Mouse (Mus musculus) stomach, postnatal 0 days (tissue): ENCODE data around the gene Cpeb1. TPM values are rescaled to one million over a fixed set of nuclear protein-coding genes. Genes with fewer than 3 reads are reported as not detected.
A peak's percentile ranks its signal among the peaks of the same experiment; 100 is the strongest.

Source experiments
- ATAC-seq: fragments of 200-750 bp; cut with Nextera tagmentation; 2 replicates; pipeline ENCODE4 v1.8.0; 2017; ENCODE audit not compliant: low FRiP score, low TSS enrichment
- DNase-seq: peaks from one replicate; pipeline ENCODE4 v3.0.0-alpha.2; 2016; ENCODE audit warnings: low spot score
- H3K27ac ChIP-seq: fragments of 300-500 bp; sonication (generic); replicated peaks from 2 replicates; pipeline ENCODE4 v1.5.1; 2014; ENCODE audit warnings: mild to moderate bottlenecking, control low read depth
- H3K27me3 ChIP-seq: fragments of 300-500 bp; sonication (generic); 2 replicates; pipeline ENCODE4 v1.6.1; 2014; ENCODE audit warnings: low read length; ENCODE audit not compliant: control insufficient read depth, insufficient read depth
- H3K36me3 ChIP-seq: fragments of 300-500 bp; sonication (generic); 2 replicates; pipeline ENCODE4 v1.6.1; 2014; ENCODE audit warnings: low read length, mixed read lengths; ENCODE audit not compliant: control insufficient read depth, insufficient read depth
- H3K4me1 ChIP-seq: fragments of 300-500 bp; sonication (generic); replicated peaks from 2 replicates; pipeline ENCODE4 v1.6.1; 2014; ENCODE audit warnings: antibody characterized with exemption; ENCODE audit not compliant: control insufficient read depth, insufficient read depth
- H3K4me2 ChIP-seq: fragments of 300-500 bp; sonication (generic); replicated peaks from 2 replicates; pipeline ENCODE4 v1.6.1; 2014; ENCODE audit warnings: low read depth, mild to moderate bottlenecking, control low read depth, moderate library complexity
- H3K4me3 ChIP-seq: fragments of 300-500 bp; sonication (generic); 2 replicates; pipeline ENCODE4 v1.5.1; 2014; ENCODE audit warnings: low read depth, low read length, control low read depth
- H3K9ac ChIP-seq: fragments of 300-500 bp; sonication (generic); 2 replicates; pipeline ENCODE4 v1.6.1; 2014; ENCODE audit warnings: mild to moderate bottlenecking, low read length, control low read depth, mixed read lengths
- H3K9me3 ChIP-seq: fragments of 300-500 bp; sonication (generic); 2 replicates; pipeline ENCODE4 v1.6.1; 2016; ENCODE audit warnings: low read length; ENCODE audit not compliant: control insufficient read depth
- CTCF ChIP-seq: IDR thresholded peaks from 2 replicates; pipeline ENCODE4 v1.5.1; 2016; ENCODE audit warnings: antibody characterized with exemption, low read depth, mild to moderate bottlenecking, moderate library complexity
- EP300 ChIP-seq: optimal IDR thresholded peaks from 2 replicates; pipeline ENCODE3; 2016; ENCODE audit warnings: antibody characterized with exemption
- WGBS: fragments of 180-500 bp; shearing (Covaris S2); extraction: QIAGEN DNeasy Blood & Tissue Kit; methylation state at CpG from one replicate; pipeline ENCODE4 v1.1.7; 2014; 5-methylcytosine and 5-hydroxymethylcytosine counted together
- polyA plus RNA-seq: library from polyadenylated mRNA; unstranded; fragments of >200 nt; fragmentation: Nextera tagmentation; extraction: Ambion mirVana; gene quantifications from 2 replicates; pipeline ENCODE4 v1.2.1, GENCODE M21; 2015

Cpeb1 gene
- polyA plus RNA-seq, 1 experiment from 2014 or later, result 1.2 TPM

DNA sequence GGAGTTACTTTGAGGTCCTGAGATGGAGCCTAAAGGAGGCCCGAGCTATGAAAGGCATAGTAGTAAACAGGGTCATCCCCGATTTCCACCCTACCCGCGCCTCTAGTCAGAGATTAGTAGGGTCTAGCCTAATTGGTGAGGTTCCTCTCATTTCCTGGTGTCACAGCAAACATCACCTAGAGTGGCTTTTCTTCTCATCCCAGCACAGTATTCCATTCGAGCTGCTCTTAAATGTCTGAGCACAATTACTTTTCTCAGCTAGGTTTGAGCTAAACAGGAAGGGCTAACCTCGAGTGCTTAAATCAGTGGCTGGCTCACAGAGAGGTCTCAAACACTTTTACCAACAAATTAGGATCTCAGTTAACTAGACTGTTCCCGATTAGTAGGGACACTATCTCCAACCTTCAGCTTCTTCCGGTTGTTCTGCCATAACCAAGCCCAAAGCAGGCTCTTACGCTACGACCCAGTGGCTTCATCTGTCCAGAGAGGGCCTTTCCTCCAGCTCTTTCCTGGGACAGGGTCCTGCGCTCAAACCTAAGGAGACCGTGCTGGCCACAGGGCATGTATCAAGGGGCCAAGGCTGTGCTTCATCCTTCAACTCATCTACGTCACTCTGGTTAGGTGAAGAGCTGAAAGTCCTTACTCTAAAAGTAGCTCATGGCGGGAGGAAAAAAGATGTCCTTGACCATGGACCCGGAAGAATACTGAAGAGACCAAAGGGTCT lies 109.7 kb downstream of the Cpeb1 start:
- no peak; the same call in 1 of the 2 replicates for ATAC-seq

DNA sequence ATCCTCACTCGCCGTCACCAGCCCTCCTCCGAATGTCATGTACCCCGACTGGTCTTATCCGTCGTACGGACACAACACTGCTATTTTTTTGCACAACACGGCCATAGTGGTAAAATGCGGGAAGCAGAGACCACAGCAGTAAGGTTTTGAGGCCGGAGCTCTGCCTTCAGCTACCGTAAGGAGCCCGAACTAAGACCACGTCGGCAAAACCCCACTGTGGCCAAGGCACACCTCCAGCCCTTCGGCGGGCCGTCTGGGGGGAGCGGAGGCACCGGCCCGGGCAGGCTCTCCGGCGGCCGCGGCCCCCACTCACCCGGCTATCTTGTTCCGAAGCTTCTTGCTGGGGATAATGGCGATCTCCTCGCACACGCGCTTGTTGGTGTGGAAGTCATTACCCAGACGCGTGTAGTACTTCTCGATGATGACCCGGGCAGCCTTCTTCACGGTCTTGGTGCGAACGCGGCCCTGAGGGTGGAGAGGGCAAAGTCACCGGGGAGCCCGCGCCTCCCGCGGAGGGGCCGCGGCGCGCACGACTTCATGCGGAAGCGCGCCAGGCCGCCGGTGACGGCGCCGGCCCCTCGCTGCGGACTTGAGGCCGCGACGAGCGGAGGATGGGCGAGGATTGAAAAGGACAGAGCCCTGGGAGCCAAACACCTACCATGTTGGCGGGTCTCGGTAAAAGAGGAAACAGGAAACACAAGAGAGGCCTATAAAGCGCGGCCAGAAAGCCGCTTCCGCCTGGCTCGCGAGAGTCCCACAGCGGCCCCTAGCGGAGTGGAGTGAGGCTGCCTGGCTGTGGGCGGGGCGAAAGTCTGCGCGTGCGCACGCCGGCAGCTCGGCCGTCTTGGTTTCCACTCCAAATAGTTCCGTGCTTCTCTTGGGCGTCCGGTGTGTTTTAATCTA lies 110.5 kb downstream of the Cpeb1 start, which contains the start of gene Rps17:
Rps17 (minus strand) TSS at position 711 of the 903 bp plus-strand sequence.
- peak; percentile 87 for ATAC-seq
- WGBS, result 2% methylated on average over 83 of the region's 85 CpGs

More for the DNA sequence above, 109.7 kb downstream of the Cpeb1 start:
- no peaks in the 10 kb centered on the region for H3K27me3 ChIP-seq
- TF ChIP-seq EP300 (no peak), CTCF (no peak)
- WGBS, result 63% methylated on average over 15 of the region's 15 CpGs
- peak overlapping the region; percentile 68 for H3K4me3 ChIP-seq
- peak overlapping the region; percentile 39; the same call in 1 of the 2 replicates for H3K9ac ChIP-seq
- no peak for DNase-seq
- no peaks in the 10 kb centered on the region for H3K9me3 ChIP-seq
- peaks cover 2% of the 10 kb centered on the region; the same call in 1 of the 2 replicates for H3K36me3 ChIP-seq
- H3K27ac ChIP-seq, result no peak overlapping the region
- H3K4me1 ChIP-seq, result no peaks in the 10 kb centered on the region
- H3K4me2 ChIP-seq, result peak overlapping the region; percentile 43

DNA sequence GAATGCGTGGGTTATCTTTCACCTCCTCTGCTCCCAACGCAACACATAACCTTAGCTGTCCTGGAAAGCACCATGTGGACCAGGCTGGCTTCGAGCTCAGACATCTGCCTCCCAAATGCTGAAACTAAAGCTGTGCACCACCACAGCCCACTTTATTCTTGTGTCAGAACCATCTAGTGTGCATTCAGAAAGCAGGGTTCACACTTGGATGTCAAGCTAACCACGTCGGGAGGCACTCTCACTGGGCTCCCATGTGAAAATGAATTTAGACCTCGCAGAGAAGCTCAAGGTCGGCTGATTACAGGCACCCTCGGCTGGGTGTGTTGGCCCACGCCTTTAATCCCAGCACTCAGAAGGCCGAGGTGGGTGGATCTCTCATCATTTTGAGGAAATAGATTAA lies 111.4 kb downstream of the Cpeb1 start:
- no peak for ATAC-seq
- no peaks in the 10 kb centered on the region for H3K4me1 ChIP-seq
- H3K4me3 ChIP-seq, result peak overlapping the region; percentile 68
- H3K4me2 ChIP-seq, result peak overlapping the region; percentile 74
- H3K36me3 ChIP-seq, result peaks cover 8% of the 10 kb centered on the region
- no peak for TF ChIP-seq EP300
- TF ChIP-seq CTCF, result no peak
- DNase-seq, result no peak
- 6% methylated on average over 10 of the region's 10 CpGs for WGBS
- peak overlapping the region; percentile 30; the same call in 1 of the 2 replicates for H3K27ac ChIP-seq
- no peaks in the 10 kb centered on the region for H3K27me3 ChIP-seq
- H3K9ac ChIP-seq, result peak overlapping the region; percentile 97
- H3K9me3 ChIP-seq, result no peaks in the 10 kb centered on the region

More for the DNA sequence above, 110.5 kb downstream of the Cpeb1 start, which contains the start of gene Rps17:
- H3K27me3 ChIP-seq, result no peaks in the 10 kb centered on the region
- peak within 1 kb of the TSS; percentile 68 for H3K4me3 ChIP-seq
- DNase-seq, result peak; percentile 98
- peaks cover 8% of the 10 kb centered on the region for H3K36me3 ChIP-seq
- H3K9ac ChIP-seq, result peak within 1 kb of the TSS; percentile 97
- H3K27ac ChIP-seq, result peak within 1 kb of the TSS; percentile 85
- H3K4me1 ChIP-seq, result no peaks in the 10 kb centered on the region
- peak within 1 kb of the TSS; percentile 74 for H3K4me2 ChIP-seq
- TF ChIP-seq EP300, result no peak
- peak; percentile 96 for TF ChIP-seq CTCF
- H3K9me3 ChIP-seq, result no peaks in the 10 kb centered on the region

DNA sequence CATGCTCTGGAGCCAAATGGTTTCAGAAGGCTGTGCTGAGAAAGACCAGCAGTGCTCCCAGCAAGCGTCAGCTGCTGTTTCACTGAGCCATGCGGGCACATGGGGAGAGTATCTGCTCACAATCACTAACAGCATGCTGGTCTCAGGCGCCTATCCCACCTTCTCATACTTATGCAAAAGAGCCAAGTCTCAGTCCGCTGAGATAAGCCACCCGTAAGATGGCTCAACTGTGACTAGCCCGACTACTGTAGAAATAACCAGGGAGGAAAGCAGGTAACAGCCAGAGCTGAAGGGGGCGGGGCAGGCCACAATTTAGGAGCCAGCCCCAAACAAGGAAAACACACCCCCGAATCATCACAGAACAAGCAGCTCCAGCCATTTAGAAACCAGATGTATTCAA lies 111.9 kb downstream of the Cpeb1 start:
- DNase-seq, result no peak

DNA sequence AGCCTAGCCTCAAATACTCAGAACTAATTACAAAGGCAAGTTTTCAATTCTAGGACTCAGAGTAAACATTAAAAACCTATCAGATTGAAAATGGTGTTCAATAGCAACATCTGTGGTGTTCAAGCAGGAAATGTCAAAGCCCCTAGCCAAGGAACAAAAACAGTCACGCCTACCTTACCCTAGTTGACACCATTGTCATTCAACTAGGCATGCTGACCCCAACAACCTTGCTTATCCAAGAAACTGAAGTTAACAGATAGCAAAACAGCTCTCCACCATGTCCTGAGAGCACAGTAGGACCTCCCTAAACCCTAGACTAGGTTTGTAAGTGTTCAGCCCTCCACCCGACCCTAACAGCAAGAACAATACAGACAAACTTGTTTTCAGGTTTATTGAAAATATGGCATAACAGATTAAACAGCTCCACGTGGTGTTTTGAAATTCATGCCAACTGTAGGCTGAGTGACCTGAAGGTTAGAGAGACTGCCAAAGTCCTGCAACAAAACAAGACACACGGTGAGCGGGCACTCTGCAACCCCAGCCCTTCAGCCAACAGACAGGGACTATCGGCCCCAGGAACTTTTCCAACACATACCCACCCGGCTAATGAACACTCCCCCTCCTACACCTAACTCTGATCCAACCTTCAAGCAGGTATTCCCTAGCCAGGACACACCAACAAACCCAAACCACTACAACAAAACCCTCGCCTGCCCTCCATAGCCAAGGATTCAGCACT lies 112.7 kb downstream of the Cpeb1 start:
- H3K27me3 ChIP-seq, result no peaks in the 10 kb centered on the region
- H3K36me3 ChIP-seq, result peaks cover 8% of the 10 kb centered on the region
- ATAC-seq (no peak), DNase-seq (no peak)
- no peak for TF ChIP-seq EP300
- TF ChIP-seq CTCF, result no peak
- no peaks in the 10 kb centered on the region for H3K9me3 ChIP-seq
- no peaks in the 10 kb centered on the region for H3K4me1 ChIP-seq
- peak overlapping the region; percentile 74 for H3K4me2 ChIP-seq
- peak overlapping the region; percentile 1; the same call in 1 of the 2 replicates for H3K4me3 ChIP-seq
- WGBS, result 54% methylated on average over 8 of the region's 8 CpGs
- peak overlapping the region; percentile 97; the same call in 1 of the 2 replicates for H3K9ac ChIP-seq
- H3K27ac ChIP-seq, result no peak overlapping the region

More for the DNA sequence above, 111.9 kb downstream of the Cpeb1 start:
- no peaks in the 10 kb centered on the region for H3K4me1 ChIP-seq
- ATAC-seq, result no peak
- 26% methylated on average over 8 of the region's 8 CpGs for WGBS
- peak overlapping the region; percentile 74 for H3K4me2 ChIP-seq
- peak overlapping the region; percentile 97 for H3K9ac ChIP-seq
- H3K27ac ChIP-seq, result no peak overlapping the region
- peak overlapping the region; percentile 68 for H3K4me3 ChIP-seq
- H3K36me3 ChIP-seq, result peaks cover 8% of the 10 kb centered on the region
- no peaks in the 10 kb centered on the region for H3K9me3 ChIP-seq
- no peaks in the 10 kb centered on the region for H3K27me3 ChIP-seq
- no peak for TF ChIP-seq CTCF
- TF ChIP-seq EP300, result no peak
